Mouse (Mus musculus): ENCODE results near the gene Scaf8. TPM values are rescaled to one million over a fixed set of nuclear protein-coding genes. Genes with fewer than 3 reads are reported as not detected.

Gene Scaf8
- total RNA-seq, 4 experiments from 2014 or later = 25.8 to 30.8 (median 29.1) TPM

GRCm38 (mm10) chr17:3207529-3208240 is 92.9 kb downstream of the Scaf8 start:
- no peak for DNase-seq (ENCODE audit: low spot score)

GRCm38 (mm10) chr17:3208471-3208870 is 93.7 kb downstream of the Scaf8 start:
- DNase-seq (ENCODE audit: low spot score) = no peak

GRCm38 (mm10) chr17:3209581-3209980 is 94.8 kb downstream of the Scaf8 start:
- DNase-seq (ENCODE audit: low spot score) = no peak

GRCm38 (mm10) chr17:3210134-3210533 is 95.4 kb downstream of the Scaf8 start:
- DNase-seq (ENCODE audit: low spot score) = no peak

GRCm38 (mm10) chr17:3212105-3212504 is 97.3 kb downstream of the Scaf8 start:
- no peak for DNase-seq (ENCODE audit: low spot score)

- DNase-seq (ENCODE audit: low spot score) = no peak
Observed at GRCm38 (mm10) chr17:3212886-3213285, 98.1 kb downstream of the Scaf8 start.

GRCm38 (mm10) chr17:3214852-3215251 is 100.1 kb downstream of the Scaf8 start:
- DNase-seq (ENCODE audit: low spot score) = no peak

- no peak for DNase-seq (ENCODE audit: low spot score)
Observed at GRCm38 (mm10) chr17:3217023-3217422, 102.3 kb downstream of the Scaf8 start.

GRCm38 (mm10) chr17:3218364-3218763 is 103.6 kb downstream of the Scaf8 start:
- no peak for DNase-seq (ENCODE audit: low spot score)

- no peak for DNase-seq (ENCODE audit: low spot score)
Observed at GRCm38 (mm10) chr17:3218916-3219315, 104.1 kb downstream of the Scaf8 start.

GRCm38 (mm10) chr17:3220201-3220600 is 105.4 kb downstream of the Scaf8 start:
- DNase-seq (ENCODE audit: low spot score) = no peak

- no peak for DNase-seq (ENCODE audit: low spot score)
Observed at GRCm38 (mm10) chr17:3223071-3223470, 108.3 kb downstream of the Scaf8 start.

- DNase-seq (ENCODE audit: low spot score) = no peak
Observed at GRCm38 (mm10) chr17:3223721-3224120, 108.9 kb downstream of the Scaf8 start.

GRCm38 (mm10) chr17:3224383-3225106 is 109.8 kb downstream of the Scaf8 start:
- DNase-seq (ENCODE audit: low spot score) = peak; percentile 88

- DNase-seq (ENCODE audit: low spot score) = no peak
Observed at GRCm38 (mm10) chr17:3230231-3231000, 115.6 kb downstream of the Scaf8 start.

GRCm38 (mm10) chr17:3232626-3233025 is 117.9 kb downstream of the Scaf8 start:
- no peak for DNase-seq (ENCODE audit: low spot score)

GRCm38 (mm10) chr17:3243672-3244071 is 128.9 kb downstream of the Scaf8 start:
- DNase-seq (ENCODE audit: low spot score) = no peak

- DNase-seq (ENCODE audit: low spot score) = no peak
Observed at GRCm38 (mm10) chr17:3244881-3245739, 130.3 kb downstream of the Scaf8 start.

- DNase-seq (ENCODE audit: low spot score) = no peak
Observed at GRCm38 (mm10) chr17:3246665-3247370, 132.0 kb downstream of the Scaf8 start.
